Mouse (Mus musculus) heart, postnatal 36 days (tissue): ENCODE measurements at regions not wholly inside any gene's neighbourhood (a gene's known extent, or its start where the extent isn't known, plus 50 kb on each side); places are given as distances from the start of the nearest gene placed in this dataset.

Source experiments
- DNase-seq, 2 experiments: peaks; one replicate each; pipeline ENCODE4 v3.0.0; 2021 to 2022
- intact Hi-C: fragments of 180-260 bp; cut with DNase I; formaldehyde crosslinking; loops from one replicate; pipeline ENCODE4 v1.15.1; 2025

DNA sequence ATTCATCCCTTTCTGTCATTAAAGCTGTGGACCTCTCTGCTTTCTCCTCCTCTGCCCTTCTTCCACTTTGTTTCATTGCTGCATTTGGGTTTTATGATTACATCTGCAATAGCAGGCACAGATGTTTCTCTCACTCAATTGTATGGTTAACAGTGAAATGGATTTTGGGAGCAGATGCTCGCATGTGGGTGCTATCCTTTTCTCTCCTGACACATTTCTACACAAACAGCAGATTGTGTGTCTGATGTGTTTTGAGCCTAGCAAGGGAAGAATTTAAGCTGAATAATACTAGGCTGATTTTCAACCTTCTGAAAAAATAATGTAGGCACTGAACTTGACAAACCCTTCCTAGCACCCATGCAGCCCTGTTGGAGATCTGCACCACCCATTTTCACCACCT is 56.9 kb upstream of the Ldoc1 start:
- intact Hi-C loops, result loop anchor here (10.0 kb wide), 1 partner anchor 162 kb away; no protein-coding TSS in a partner anchor
- no peak for DNase-seq

GRCm38 (mm10) chrX:61653077-61653476 is 56.2 kb upstream of the Ldoc1 start:
- intact Hi-C loops, result loop anchor here (10.0 kb wide), 1 partner anchor 162 kb away; no protein-coding TSS in a partner anchor
- no peak for DNase-seq
